Mouse (Mus musculus): ENCODE measurements at regions not wholly inside any gene's neighbourhood (a gene's known extent, or its start where the extent isn't known, plus 50 kb on each side); places are given as distances from the start of the nearest gene placed in this dataset.

GRCm38 (mm10) chr6:100143586-100144301 lies 143.5 kb downstream of the Rybp start:
- DNase-seq (ENCODE audit: low spot score in 2 of 2), result peak; percentile 82 to 86

DNA sequence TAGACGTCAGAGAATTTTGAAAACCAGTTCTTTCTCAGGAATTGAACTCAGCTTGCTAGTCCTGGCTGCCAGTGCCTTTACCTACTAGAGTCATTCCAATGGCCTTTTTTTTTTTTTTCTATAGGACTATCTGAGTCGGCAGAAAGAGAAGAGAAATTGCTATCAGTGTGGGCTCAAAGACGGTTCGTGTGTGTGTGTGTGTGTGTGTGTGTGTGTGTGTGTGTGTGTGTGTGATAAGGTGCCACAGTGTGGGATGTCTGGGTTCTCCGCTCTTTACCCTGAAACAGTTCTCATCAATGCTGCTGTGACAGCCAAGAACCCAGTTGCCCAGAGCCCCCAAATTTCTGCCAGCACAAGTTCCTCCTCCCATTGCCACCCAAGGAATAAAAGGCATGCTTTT lies 146.1 kb downstream of the Rybp start:
- no peak for DNase-seq (ENCODE audit: low spot score in 2 of 2)

GRCm38 (mm10) chr6:100140581-100141114 lies 146.6 kb downstream of the Rybp start:
- no peak for DNase-seq (ENCODE audit: low spot score in 2 of 2)

DNA sequence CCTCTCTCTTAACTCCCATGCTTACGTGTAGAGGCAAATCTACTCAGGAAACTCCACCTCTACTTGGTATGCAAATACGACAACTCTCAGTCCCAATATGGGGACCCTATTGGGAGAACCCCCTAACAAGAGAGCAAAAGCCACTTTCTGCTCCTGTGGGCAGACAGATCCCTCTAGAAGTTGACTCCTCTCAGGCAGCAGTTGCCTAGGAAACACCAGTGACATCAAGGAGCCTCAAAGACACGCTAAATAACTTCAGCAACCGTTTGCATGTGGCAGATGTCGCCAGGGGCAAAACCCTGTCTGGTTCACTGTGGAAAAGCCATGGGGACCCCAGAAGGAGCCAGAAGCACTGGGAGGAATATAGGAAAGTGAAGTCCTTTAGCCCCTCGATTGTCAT lies 147.5 kb downstream of the Rybp start:
- no peak for DNase-seq (ENCODE audit: low spot score in 2 of 2)

GRCm38 (mm10) chr6:100138659-100139058 lies 148.6 kb downstream of the Rybp start:
- no peak for DNase-seq (ENCODE audit: low spot score in 2 of 2)

GRCm38 (mm10) chr6:100135177-100135576 lies 152.1 kb downstream of the Rybp start:
- no peak for DNase-seq (ENCODE audit: low spot score in 2 of 2)

- DNase-seq (ENCODE audit: low spot score in 2 of 2), result no peak
Measured at GRCm38 (mm10) chr6:100133970-100134369, 153.3 kb downstream of the Rybp start.

DNA sequence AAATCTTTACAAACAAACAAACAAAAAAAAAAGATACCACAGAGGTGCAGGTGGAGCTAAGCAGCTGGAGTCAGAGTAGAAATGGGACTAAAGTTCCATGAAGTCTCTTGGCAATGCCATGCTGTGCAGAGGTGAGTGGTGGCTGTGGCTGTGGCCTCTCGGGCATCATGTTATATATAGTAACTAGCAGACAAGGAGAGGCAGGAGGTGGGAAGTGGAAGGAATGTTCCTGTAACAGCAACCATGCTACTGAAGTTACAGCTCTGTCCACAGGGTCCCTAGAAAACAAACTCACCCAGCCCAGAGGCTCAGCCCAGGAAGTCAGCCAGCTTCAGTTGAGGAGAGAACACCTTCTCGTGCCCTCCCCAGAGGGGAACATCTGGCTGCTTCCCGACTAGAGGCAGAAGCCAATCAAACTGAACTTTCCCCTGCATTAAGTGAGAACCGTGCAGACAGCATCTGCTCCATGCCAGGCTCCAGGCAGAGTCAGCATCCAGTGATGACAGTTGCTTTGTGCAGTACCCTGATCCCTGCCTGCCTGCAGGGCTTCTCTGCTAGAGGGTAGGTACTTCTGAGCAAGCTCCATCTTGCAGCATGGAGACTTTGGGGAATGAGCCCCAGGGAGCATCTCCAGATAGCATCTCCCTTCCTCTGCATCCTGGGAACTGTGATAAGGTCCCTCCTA lies 154.2 kb downstream of the Rybp start:
- no peak for DNase-seq (ENCODE audit: low spot score in 2 of 2)

DNA sequence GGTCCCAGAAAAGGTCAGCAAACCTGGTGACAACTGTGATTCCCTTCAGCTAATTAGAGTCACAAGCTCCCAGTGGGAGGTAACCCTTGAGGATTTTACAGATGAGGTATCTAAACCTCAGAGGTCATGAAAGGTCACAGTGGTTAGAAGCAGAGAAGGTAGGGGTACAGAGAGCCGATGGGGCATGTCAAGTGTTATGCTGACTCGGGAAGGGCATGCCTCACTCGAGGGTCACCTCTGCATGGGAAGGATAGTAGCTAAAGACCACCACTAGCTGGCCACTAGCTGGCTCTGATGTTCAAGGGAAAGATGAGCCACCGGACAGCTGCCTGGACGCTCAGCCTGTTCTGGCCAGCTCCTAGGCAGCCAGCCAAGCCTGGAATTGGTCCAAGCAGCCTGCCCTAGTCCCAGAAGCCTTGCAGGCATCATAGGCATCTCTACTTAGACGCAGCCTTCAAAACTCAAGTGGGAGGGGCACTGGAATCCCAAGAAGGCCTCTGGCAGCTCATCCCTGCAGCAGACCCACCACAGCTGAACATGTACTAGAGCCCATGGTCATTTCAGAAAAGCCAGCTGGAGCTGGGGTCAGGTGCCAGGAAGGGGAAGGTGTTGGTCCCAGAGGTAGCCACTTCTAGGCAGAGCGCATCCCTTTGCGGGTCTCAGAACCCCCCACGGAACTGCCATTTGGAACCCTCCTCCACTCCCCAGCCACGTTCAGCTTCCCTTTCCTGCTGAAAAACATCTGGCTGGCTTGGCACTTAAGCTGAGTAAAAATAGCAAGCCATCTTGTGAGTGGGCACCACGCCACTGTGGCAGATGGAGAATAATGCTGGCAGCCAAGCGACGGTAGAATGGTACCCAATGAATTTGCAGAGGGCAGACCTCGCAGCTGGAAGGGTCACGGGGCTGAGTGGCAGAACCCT lies 159.8 kb downstream of the Rybp start:
- peak; percentile 74 to 80 for DNase-seq (ENCODE audit: low spot score in 2 of 2)

- no peak for DNase-seq (ENCODE audit: low spot score in 2 of 2)
Measured at GRCm38 (mm10) chr6:100126736-100127135, 160.5 kb downstream of the Rybp start.

- no peak for DNase-seq (ENCODE audit: low spot score in 2 of 2)
Measured at GRCm38 (mm10) chr6:100126326-100126725, 161.0 kb downstream of the Rybp start.

DNA sequence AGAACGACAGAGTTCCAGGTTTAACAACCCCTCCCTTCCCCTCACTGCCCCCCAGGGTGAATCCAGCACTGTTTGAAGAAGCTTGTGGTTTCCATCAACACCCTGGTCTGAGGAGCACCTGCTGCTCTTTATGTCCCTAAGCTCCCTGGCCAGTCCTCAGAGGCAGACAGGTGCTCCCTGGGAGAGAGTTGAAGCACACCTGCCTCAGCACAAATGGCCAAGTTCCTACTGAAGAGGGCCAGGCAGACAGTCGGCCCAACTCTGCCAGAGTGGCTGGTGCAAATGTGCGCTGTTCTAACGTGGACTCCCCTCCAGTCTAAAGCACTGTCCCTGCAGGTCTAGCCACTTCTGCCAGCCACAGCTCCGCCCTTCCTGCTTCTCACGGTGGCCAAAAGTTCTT lies 166.0 kb downstream of the Rybp start:
- DNase-seq (ENCODE audit: low spot score in 2 of 2), result no peak

DNA sequence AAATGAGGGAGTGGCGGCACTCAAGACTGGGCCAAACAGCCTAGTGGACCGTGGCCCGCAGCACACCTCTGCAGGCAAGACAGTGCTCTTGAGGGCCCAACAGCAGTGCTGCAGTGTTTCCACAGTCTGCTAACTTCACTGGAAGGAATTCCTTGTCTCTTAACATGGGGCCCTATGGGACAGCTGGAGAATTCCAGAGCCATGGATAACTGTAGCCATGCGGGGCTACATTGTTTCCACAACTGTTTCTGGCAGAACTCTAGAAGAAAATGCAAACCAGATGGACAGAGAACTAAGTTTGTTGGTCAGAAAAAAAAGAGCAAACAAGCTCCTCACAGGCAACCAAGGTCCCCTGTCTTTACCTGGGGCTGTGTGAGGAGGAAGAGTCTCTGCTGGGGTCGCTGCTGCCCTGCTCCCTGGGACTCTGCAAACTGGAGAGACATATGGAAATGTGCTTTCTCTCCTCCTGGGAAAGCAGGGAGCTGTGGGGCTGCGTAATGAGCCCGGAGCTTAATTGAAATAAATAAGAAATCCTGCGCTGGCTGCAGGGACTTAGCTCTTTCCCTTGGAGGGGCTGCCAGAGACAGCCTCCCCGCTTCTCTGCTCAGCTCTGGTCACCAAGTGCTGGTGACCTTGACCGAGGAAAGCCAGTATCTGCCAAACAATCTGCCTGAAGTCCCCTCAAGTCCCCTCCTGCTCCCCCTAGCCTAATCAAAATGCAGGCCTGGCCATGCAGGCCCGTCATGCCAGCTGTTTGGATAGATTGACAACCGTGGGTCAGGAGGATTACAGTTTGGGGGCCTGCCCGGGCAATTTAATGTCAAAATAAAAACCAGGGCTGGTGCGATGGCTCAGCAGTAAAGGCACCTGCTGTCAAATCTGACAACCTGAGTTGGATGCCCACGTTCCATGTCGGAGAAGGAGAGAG lies 167.0 kb downstream of the Rybp start:
- no peak for DNase-seq (ENCODE audit: low spot score in 2 of 2)

DNA sequence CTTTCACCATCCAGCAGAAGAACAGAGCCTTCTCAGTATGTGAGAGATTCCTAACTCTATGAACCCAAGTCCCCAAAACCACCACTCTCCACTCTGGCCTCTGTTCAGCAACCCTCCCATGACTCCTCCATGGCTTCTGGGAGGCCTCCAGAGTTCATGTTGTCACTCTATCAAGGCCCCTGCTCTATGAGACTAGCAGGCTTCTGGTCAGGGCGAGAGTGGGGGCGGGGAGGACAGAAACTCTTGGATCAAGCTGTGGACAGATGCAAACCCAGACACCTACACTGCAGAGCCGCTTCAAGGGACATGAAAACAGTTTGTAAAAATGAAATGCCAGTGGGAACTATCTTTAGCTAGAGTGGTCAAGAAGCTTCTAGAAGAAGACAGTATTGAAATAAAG lies 170.2 kb downstream of the Rybp start:
- no peak for DNase-seq (ENCODE audit: low spot score in 2 of 2)

DNA sequence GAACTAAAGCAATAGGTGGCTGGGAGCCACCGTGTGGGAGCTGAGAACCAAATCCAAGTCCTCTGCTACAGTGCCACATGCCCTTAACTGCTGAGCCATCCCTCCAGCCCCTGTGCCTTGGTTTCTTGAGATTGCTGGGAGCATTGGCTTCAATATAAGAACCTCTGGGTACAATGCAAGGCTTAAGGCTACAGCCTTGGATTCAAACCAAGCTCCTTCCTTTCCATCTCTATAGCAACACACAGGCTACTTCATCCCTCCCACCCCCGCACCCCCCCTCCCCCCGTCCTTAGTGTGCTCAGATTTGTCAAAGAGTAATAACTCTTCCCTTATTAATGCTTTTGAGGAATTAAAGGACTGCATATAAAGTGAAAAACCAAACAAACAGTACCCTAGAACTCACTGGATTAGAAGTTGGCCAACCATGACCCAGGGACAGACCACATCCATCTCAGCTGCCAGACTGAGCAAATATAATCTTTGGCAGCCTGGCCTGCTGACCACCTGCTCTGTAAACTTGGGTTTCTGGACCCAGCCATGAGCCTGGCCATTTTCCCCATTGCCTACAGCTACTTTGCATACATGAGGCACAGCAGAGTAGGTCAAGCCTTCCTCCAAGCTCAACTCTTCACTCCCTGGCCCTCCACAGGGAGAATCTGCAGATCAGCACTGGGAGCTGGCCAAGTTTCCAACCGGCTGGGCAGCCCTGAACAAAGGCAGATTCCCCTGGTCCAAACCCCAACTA lies 173.7 kb downstream of the Rybp start:
- DNase-seq (ENCODE audit: low spot score in 2 of 2), result no peak

- no peak for DNase-seq (ENCODE audit: low spot score in 2 of 2)
Measured at GRCm38 (mm10) chr6:100110981-100111660, 176.2 kb downstream of the Rybp start.

GRCm38 (mm10) chr6:100109979-100110378 lies 177.3 kb downstream of the Rybp start:
- DNase-seq (ENCODE audit: low spot score in 2 of 2), result no peak

DNA sequence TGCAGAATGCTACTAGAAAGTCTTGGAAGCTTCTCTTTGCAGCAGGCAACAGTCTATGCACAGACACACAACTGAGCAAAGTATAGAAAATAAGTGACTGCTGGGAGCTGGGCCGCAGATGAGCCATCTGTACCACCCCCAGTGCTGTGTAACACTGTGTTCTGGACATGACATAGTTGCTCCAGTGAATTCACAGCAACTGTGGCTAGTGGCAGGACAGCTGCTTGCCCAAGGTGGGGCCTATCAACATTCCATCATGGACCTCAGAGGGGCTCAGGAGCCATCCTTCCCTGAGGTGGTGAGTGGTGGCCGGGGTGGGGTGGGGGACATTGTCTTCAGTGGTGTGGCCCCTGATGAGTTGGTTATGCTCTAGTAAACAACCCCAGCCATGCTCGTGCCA lies 177.9 kb downstream of the Rybp start:
- no peak for DNase-seq (ENCODE audit: low spot score in 2 of 2)

DNA sequence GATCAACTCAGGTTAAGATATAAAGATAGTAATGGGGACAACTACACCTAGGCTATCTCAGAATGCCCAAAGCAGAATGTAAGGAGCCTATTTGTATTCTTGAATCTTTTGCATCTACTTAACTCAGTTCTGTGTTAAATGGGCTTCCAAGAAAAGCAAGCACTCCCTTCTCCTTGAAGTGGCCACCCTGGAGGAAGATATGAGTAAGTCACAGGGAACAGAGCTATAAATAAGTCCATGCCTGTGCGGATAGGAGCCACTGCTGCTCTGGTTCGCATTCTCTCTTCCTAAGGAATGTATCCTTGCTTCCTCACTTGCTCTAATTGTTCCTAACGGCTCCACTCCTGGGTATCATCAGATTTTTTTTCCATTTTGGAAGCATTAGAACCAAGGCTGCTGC lies 179.8 kb downstream of the Rybp start:
- DNase-seq (ENCODE audit: low spot score in 2 of 2), result no peak
